Mouse (Mus musculus) spleen, adult 2 months (tissue): ENCODE measurements around the gene Hoxb8. TPM values are rescaled to one million over a fixed set of nuclear protein-coding genes. Genes with fewer than 3 reads are reported as not detected.
A peak's percentile ranks its signal among the peaks of the same experiment; 100 is the strongest.

Source experiments
- DNase-seq, 2 experiments: peaks; one replicate each; pipeline versions ENCODE4 v3.0.0 to v3.0.0-alpha.2; 2012 to 2021; ENCODE audit warnings: low spot score in 2 of 2, low read depth in 1 of 2
- H3K27ac ChIP-seq: fragments of 200-500 bp; 2 replicates; pipeline ENCODE4 v1.5.1; 2012; ENCODE audit warnings: low read length, inconsistent platforms; ENCODE audit not compliant: insufficient read depth
- H3K27me3 ChIP-seq: fragments of 200-500 bp; 2 replicates; pipeline ENCODE4 v1.6.1; 2012; ENCODE audit warnings: mild to moderate bottlenecking, moderate library complexity, low read length, inconsistent platforms; ENCODE audit not compliant: control insufficient read depth, insufficient read depth
- H3K36me3 ChIP-seq: fragments of 200-500 bp; 2 replicates; pipeline ENCODE4 v1.6.1; 2012; ENCODE audit warnings: mild to moderate bottlenecking, low read length, inconsistent platforms; ENCODE audit not compliant: control insufficient read depth, insufficient read depth
- H3K4me1 ChIP-seq: fragments of 200-500 bp; 2 replicates; pipeline ENCODE4 v1.6.1; 2011; ENCODE audit warnings: inconsistent platforms; ENCODE audit not compliant: control insufficient read depth, insufficient read depth, insufficient read length
- H3K4me3 ChIP-seq: fragments of 200-500 bp; 2 replicates; pipeline ENCODE4 v1.5.1; 2011; ENCODE audit warnings: mild to moderate bottlenecking, inconsistent platforms; ENCODE audit not compliant: insufficient read depth, insufficient read length; ENCODE audit errors: extremely low read depth
- CTCF ChIP-seq: fragments of 200-500 bp; IDR thresholded peaks from 2 replicates; pipeline ENCODE4 v1.5.1; 2011; ENCODE audit warnings: mild to moderate bottlenecking, inconsistent platforms; ENCODE audit not compliant: insufficient read depth, insufficient read length, insufficient replicate concordance; ENCODE audit errors: extremely low read depth
- POLR2A ChIP-seq: fragments of 200-500 bp; IDR thresholded peaks from 2 replicates; pipeline ENCODE4 v1.6.1; 2011; ENCODE audit warnings: low read depth, low read length, inconsistent platforms
- WGBS: fragments of 180-500 bp; shearing (Covaris S2); methylation state at CpG from one replicate; pipeline ENCODE4 v1.1.7; 2018; 5-methylcytosine and 5-hydroxymethylcytosine counted together
- polyA plus RNA-seq: library from polyadenylated mRNA; depleted of rRNA; stranded (reverse); fragments of >200 nt; gene quantifications from 2 replicates; pipeline ENCODE4 v1.2.3, GENCODE M21; 2012

The Hoxb8 gene
- polyA plus RNA-seq, 1 experiment = 0.37 TPM

GRCm38 (mm10) chr11:96300354-96301063 is 18.8 kb downstream of the Hoxb8 start:
- Histone ChIP-seq H3K27ac (no peak overlapping the region), H3K4me1 (peaks cover 4% of the 10 kb centered on the region; the same call in 1 of the 2 replicates), H3K4me3 (no peak overlapping the region), H3K36me3 (no peaks in the 10 kb centered on the region), H3K27me3 (peaks cover 42% of the 10 kb centered on the region)
- TF ChIP-seq CTCF = no peak
- no peak for TF ChIP-seq POLR2A
- no peak for DNase-seq
- 15% methylated on average over 35 of the region's 35 CpGs for WGBS

DNA sequence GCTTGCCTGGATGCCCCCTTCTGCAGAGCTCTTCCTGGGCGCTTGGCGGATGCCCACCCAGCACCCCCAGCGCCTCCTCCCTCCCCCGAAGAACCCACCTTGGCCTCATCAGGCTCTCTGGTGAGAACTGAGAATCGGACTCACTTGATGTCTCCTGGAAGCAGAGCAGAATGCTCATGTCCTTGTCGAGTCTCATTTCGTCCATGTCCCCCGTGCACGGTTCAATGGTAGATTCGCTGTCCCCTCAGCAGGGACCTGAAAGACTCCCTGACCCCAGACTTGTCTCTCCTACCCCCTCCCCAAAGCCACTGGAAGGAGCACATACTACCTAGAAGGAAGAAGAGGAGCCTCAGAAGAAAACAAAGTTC is 19.3 kb downstream of the Hoxb8 start:
- peaks cover 38% of the 10 kb centered on the region for H3K27me3 ChIP-seq
- peaks cover 4% of the 10 kb centered on the region; the same call in 1 of the 2 replicates for H3K4me1 ChIP-seq
- no peak for DNase-seq
- no peak overlapping the region for H3K4me3 ChIP-seq
- H3K36me3 ChIP-seq = no peaks in the 10 kb centered on the region
- H3K27ac ChIP-seq = no peak overlapping the region
- 74% methylated on average over 10 of the region's 10 CpGs for whole genome bisulfite sequencing
- TF ChIP-seq POLR2A (no peak), CTCF (no peak)

GRCm38 (mm10) chr11:96301837-96302236 is 20.1 kb downstream of the Hoxb8 start:
- DNase-seq = no peak
- H3K36me3 ChIP-seq = no peaks in the 10 kb centered on the region
- peaks cover 36% of the 10 kb centered on the region for H3K27me3 ChIP-seq
- TF ChIP-seq CTCF = no peak
- TF ChIP-seq POLR2A = no peak
- no peak overlapping the region for H3K4me3 ChIP-seq
- WGBS = 62% methylated on average over 15 of the region's 15 CpGs
- H3K4me1 ChIP-seq = peaks cover 4% of the 10 kb centered on the region; the same call in 1 of the 2 replicates
- no peak overlapping the region for H3K27ac ChIP-seq

GRCm38 (mm10) chr11:96302381-96303150 is 20.9 kb downstream of the Hoxb8 start:
- DNase-seq = no peak
- TF ChIP-seq CTCF (no peak), POLR2A (no peak)
- 68% methylated on average over 23 of the region's 23 CpGs for WGBS
- Histone ChIP-seq H3K4me3 (no peak overlapping the region), H3K36me3 (no peaks in the 10 kb centered on the region), H3K27me3 (peaks cover 34% of the 10 kb centered on the region), H3K27ac (no peak overlapping the region), H3K4me1 (peaks cover 4% of the 10 kb centered on the region; the same call in 1 of the 2 replicates)

GRCm38 (mm10) chr11:96303151-96304099 is 21.7 kb downstream of the Hoxb8 start, which contains the start of gene Hoxb5:
Hoxb5 (plus strand) TSS chr11:96303336.
- Histone ChIP-seq H3K36me3 (no peaks in the 10 kb centered on the region), H3K4me1 (peaks cover 4% of the 10 kb centered on the region; the same call in 1 of the 2 replicates), H3K27ac (no peak within 1 kb of the TSS), H3K27me3 (peaks cover 34% of the 10 kb centered on the region), H3K4me3 (peak within 1 kb of the TSS; percentile 16; the same call in 1 of the 2 replicates)
- WGBS = 1% methylated on average over 69 of the region's 69 CpGs
- DNase-seq = peak in 1 of 2 experiments; percentile 31
- TF ChIP-seq CTCF (peak; percentile 77), POLR2A (no peak)

- H3K27me3 ChIP-seq = peaks cover 27% of the 10 kb centered on the region
- H3K36me3 ChIP-seq = no peaks in the 10 kb centered on the region
- H3K4me3 ChIP-seq = no peak overlapping the region
- no peaks in the 10 kb centered on the region for H3K4me1 ChIP-seq
- TF ChIP-seq POLR2A (no peak), CTCF (no peak)
- no peak for DNase-seq
- 21% methylated on average over 38 of the region's 38 CpGs for WGBS
- H3K27ac ChIP-seq = no peak overlapping the region; the same call in 1 of the 2 replicates
Observed at GRCm38 (mm10) chr11:96304381-96305195, 22.9 kb downstream of the Hoxb8 start.
